Mouse (Mus musculus) 416B (cell line): Measurements from ENCODE around the gene Rad17.

Experiments used
- DNase-seq: peaks from one replicate; pipeline ENCODE4 v3.0.0; 2011; ENCODE audit warnings: low read depth

Gene Rad17

GRCm38 (mm10) chr13:100568359-100568758, 82.5 kb downstream of the Rad17 start:
- DNase-seq, result no peak
